Mouse (Mus musculus) layer of hippocampus, postnatal 36 days (tissue): ENCODE data around the gene Ndc1. TPM values are rescaled to one million over a fixed set of nuclear protein-coding genes. Genes with fewer than 3 reads are reported as not detected.
A peak's percentile ranks its signal among the peaks of the same experiment; 100 is the strongest.

Experiments
- DNase-seq, 2 experiments: peaks; one replicate each; pipeline ENCODE4 v3.0.0; 2022
- microRNA-seq, 2 experiments: library from miRNA; unstranded; fragments of <30 nt; microRNA quantifications; one replicate each; pipeline ENCODE4 v1.2.0; 2021
- total RNA-seq, 2 experiments: library from RNA; stranded (reverse); gene quantifications; 2 replicates each; pipeline ENCODE4 v1.2.3; 2021

Gene Ndc1
- total RNA-seq, 2 experiments from 2014 or later, result 11.0 to 12.5 TPM

DNA sequence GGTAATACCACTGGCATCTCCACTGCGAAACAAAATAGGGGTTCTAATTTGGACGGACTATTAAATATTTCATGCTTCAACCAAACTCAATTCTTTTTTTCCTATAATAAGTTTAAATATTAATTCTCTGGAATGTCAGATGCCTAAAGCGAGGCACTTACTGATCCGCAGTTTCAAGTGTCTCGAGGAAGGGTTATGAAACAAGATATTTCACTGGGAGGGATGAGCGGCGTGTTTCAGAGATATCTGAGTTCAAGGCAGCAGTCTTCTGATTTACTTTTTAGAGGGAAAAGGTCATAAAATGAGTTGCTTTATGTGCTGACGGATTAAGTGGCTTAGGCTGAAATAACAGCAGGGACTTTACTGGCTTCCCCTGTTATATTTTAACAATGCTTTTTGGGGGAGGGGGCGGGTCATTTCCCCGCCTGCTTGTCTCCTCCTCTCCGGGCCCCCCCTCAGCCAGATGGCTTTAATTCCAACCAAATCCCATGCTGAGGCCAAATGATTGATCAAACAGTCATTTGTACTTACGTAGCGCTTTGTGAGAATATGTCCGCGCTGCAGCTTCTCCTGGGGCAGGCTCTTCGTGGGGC is 75.4 kb downstream of the Ndc1 start:
- DNase-seq, result no peak

- no peak for DNase-seq
Observed at GRCm38 (mm10) chr4:107443621-107444020, 76.0 kb downstream of the Ndc1 start.

GRCm38 (mm10) chr4:107448481-107448880 is 80.9 kb downstream of the Ndc1 start:
- no peak for DNase-seq

GRCm38 (mm10) chr4:107449519-107449918 is 81.9 kb downstream of the Ndc1 start:
- DNase-seq, result no peak

DNA sequence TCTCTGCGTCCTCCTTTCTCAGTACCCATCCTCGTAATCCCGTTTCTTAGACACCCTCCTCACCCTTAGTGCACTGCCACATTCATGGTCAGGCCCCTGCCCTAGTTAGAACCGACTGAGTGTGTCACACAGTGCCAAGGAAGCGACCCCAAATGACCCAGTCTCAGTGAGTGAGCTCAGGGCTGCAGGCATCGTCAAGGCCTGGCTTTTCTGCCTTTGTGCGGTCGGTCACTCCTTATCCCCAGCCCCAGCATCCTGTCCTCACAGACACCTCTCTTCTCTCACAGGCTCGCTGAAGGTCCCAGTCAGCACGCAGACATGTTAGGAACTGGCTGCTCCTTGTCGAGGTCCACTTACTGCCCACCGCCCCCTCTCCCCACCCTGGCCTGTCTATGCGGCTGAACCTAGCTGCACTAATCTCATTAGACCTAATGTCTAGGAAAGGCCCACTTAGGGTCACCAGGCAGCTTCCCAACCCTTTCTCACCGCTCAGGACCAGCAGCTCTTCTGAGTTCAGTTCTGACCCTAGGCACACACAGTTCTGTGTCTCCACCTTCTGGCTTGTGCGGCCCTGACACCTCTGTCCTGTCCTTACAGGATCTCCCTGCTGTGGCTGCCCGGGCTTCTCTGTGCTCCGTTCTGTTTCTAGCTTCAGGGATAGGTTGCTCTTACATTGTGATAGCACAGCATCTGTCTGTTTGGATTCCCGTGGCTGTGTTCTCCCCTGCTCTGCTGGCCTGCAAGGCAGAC is 84.9 kb downstream of the Ndc1 start:
- DNase-seq, result no peak

- peak; percentile 77 to 78 for DNase-seq
Observed at GRCm38 (mm10) chr4:107453141-107453984, 85.8 kb downstream of the Ndc1 start.

GRCm38 (mm10) chr4:107457602-107458001 is 90.0 kb downstream of the Ndc1 start:
- no peak for DNase-seq

DNA sequence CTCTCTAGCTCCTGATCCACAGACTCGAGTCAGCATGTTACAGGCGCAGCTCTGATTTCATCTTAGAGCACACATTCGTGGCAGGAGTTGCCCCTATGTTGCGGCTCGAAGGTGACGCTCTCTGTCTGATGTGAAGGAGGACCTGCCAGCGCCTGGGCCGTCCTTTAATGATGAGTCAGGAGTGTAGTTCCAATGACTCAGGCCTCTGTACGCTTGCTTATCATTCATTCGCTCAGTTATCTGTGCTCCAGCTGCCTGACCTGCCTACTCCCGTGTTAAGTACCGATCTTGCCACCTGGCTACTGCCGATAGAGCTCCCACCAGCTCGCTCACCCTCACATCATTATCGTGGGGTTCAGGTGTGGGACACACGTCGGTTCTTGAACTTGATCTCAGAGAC is 91.3 kb downstream of the Ndc1 start:
- no peak for DNase-seq

GRCm38 (mm10) chr4:107459461-107459860 is 91.9 kb downstream of the Ndc1 start:
- DNase-seq, result no peak

- DNase-seq, result no peak
Observed at GRCm38 (mm10) chr4:107460468-107460867, 92.9 kb downstream of the Ndc1 start.

Small RNA genes lying within 50 kb of the gene (microRNA-seq; reads per million reads assigned to microRNA genes)
- gene Gm24804, result 0 reads per million in 2 experiments

Other genes with a start within 250 kb of the Ndc1 start
- 100 to 1,000 TPM; 208 to 228 TPM for gene Tmem59, start 189.4 kb upstream of the Ndc1 start, total RNA-seq
- gene Tceanc2, start 188.7 kb upstream of the Ndc1 start, total RNA-seq, result 10 to 100 TPM; 16.5 to 20.7 TPM
- gene Ldlrad1, start 158.6 kb upstream of the Ndc1 start, total RNA-seq, result not detected
- gene Lrrc42, start 114.3 kb upstream of the Ndc1 start, total RNA-seq, result 10 to 100 TPM; 39.6 to 41.3 TPM
- 10 to 100 TPM; 27.8 to 29.4 TPM for gene Hspb11, start 114.2 kb upstream of the Ndc1 start, total RNA-seq
- gene Dio1, start 60.6 kb upstream of the Ndc1 start, total RNA-seq, result not detected
- gene Yipf1, start 53.4 kb upstream of the Ndc1 start, total RNA-seq, result 10 to 100 TPM; 51.5 to 52.9 TPM
- gene Glis1, start 66.8 kb downstream of the Ndc1 start, total RNA-seq, result 1 to 10 TPM; 1.2 to 2.3 TPM